Mouse (Mus musculus) ES-Bruce4 (cell line): ENCODE results near the gene D630045J12Rik. TPM values are rescaled to one million over a fixed set of nuclear protein-coding genes. Genes with fewer than 3 reads are reported as not detected.

Experiments
- H3K27ac ChIP-seq: 2 replicates; pipeline ENCODE4 v1.5.1; 2012; ENCODE audit warnings: low read length, inconsistent platforms; ENCODE audit not compliant: insufficient read depth
- H3K27me3 ChIP-seq: 2 replicates; pipeline ENCODE4 v1.6.1; 2012; ENCODE audit warnings: mild to moderate bottlenecking, low read length, inconsistent platforms; ENCODE audit not compliant: control insufficient read depth, poor library complexity, insufficient read depth, severe bottlenecking
- H3K36me3 ChIP-seq: 2 replicates; pipeline ENCODE4 v1.6.1; 2012; ENCODE audit warnings: inconsistent platforms, mild to moderate bottlenecking, low read length, moderate library complexity; ENCODE audit not compliant: control insufficient read depth, poor library complexity, insufficient read depth, severe bottlenecking
- H3K4me1 ChIP-seq: one replicate; pipeline ENCODE4 v1.8.1; 2011; ENCODE audit warnings: low read length; ENCODE audit not compliant: control insufficient read depth, insufficient read depth
- H3K4me3 ChIP-seq: 2 replicates; pipeline ENCODE4 v1.5.1; 2011; ENCODE audit warnings: low read depth, mild to moderate bottlenecking, low read length
- H3K9ac ChIP-seq: 2 replicates; pipeline ENCODE4 v1.6.1; 2012; ENCODE audit warnings: low read depth, mild to moderate bottlenecking, inconsistent platforms; ENCODE audit not compliant: poor library complexity, severe bottlenecking
- H3K9me3 ChIP-seq: replicated peaks from 2 replicates; pipeline ENCODE4 v1.6.1; 2012; ENCODE audit warnings: mild to moderate bottlenecking, low read length, inconsistent platforms; ENCODE audit not compliant: control insufficient read depth, poor library complexity, insufficient read depth, severe bottlenecking
- CTCF ChIP-seq: IDR thresholded peaks from one replicate; pipeline ENCODE4 v1.8.1; 2011; ENCODE audit warnings: low read depth, low read length
- EP300 ChIP-seq: IDR thresholded peaks from 2 replicates; pipeline ENCODE4 v1.6.1; 2011; ENCODE audit warnings: low read depth, low read length; ENCODE audit not compliant: insufficient read depth
- POLR2A ChIP-seq: IDR thresholded peaks from one replicate; pipeline ENCODE4 v1.8.1; 2011; ENCODE audit warnings: low read length; ENCODE audit not compliant: insufficient read depth
- polyA plus RNA-seq: library from polyadenylated mRNA; stranded (reverse); fragments of >200 nt; gene quantifications from 2 replicates; pipeline ENCODE4 v1.2.4, GENCODE M21; 2011; ENCODE audit warnings: low read depth; ENCODE audit not compliant: missing spikeins, insufficient read depth, insufficient read length

The D630045J12Rik gene
- polyA plus RNA-seq, 1 experiment: 8.3 TPM

DNA sequence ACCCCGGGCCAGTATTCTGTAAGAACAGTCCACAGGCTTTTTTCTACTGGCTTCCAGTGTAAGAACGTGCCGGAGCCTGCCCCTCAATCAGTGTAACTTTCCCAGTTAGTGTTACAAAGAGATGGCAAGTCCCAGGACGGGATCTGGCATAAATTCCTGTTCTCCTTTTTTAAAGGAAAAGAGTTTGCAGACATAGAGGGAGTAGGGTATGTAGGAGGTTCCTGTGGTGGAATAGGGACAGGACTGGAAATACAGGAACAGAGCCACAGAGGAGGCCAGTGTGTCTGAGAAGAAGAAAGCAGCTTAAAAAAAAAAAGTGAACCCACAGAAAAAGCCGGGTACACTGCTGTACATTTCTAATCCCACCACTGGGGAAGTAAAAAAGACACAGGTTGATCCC lies 52.3 kb downstream of the D630045J12Rik start:
- Histone ChIP-seq H3K9ac (no peak overlapping the region), H3K36me3 (no peaks in the 10 kb centered on the region), H3K9me3 (no peaks in the 10 kb centered on the region), H3K4me3 (no peak overlapping the region), H3K4me1 (peaks cover 4% of the 10 kb centered on the region), H3K27ac (no peak overlapping the region), H3K27me3 (no peaks in the 10 kb centered on the region)
- TF ChIP-seq EP300 (no peak), POLR2A (no peak), CTCF (no peak)

DNA sequence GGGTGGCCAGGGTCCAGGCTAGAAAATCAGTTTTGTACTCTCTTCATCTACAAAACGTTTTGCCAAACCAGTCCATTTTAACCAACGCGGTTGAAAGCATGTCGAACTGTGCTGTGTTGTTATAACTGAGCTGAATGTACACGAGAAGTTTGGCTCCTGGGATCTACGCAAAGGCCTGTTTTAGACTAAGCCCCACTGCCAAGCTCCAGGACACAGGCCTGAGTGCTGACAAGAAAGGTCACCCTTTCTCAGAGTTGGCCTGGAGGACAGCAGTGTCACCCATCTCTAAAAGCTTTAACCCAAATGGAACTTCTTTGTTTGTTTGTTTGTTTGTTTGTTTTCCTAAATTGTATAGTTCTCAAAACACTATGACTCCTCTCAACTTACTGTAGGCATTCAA lies 54.2 kb downstream of the D630045J12Rik start:
- Histone ChIP-seq H3K27ac (no peak overlapping the region), H3K4me3 (no peak overlapping the region), H3K36me3 (no peaks in the 10 kb centered on the region), H3K27me3 (no peaks in the 10 kb centered on the region), H3K9ac (no peak overlapping the region), H3K4me1 (no peaks in the 10 kb centered on the region), H3K9me3 (no peaks in the 10 kb centered on the region)
- TF ChIP-seq EP300 (no peak), CTCF (no peak)

DNA sequence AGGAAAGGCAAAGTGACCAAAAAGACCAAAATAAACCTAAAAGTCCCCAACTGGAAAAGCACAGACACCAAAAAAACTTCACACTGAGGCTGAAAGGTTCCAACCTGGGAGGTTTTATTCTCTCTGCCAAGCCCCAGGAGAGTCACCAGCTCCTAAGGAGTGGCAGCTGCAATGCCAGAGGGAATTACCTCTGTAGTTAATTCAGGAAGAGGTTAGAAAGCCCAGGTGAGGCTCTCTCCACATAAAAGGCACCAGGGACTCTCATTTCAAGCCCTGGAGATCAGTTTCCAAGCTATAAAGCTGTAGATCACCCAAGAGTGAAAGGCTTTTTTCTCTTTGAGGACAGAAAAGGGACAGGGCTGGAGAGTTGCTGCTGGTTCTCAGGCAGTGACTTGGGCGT lies 55.1 kb downstream of the D630045J12Rik start:
- Histone ChIP-seq H3K9me3 (no peaks in the 10 kb centered on the region), H3K4me1 (no peaks in the 10 kb centered on the region), H3K27me3 (no peaks in the 10 kb centered on the region), H3K36me3 (no peaks in the 10 kb centered on the region), H3K9ac (no peak overlapping the region), H3K27ac (no peak overlapping the region), H3K4me3 (no peak overlapping the region)
- TF ChIP-seq POLR2A (no peak), EP300 (no peak), CTCF (no peak)

- Histone ChIP-seq H3K9me3 (no peaks in the 10 kb centered on the region), H3K9ac (no peak overlapping the region), H3K4me3 (no peak overlapping the region), H3K36me3 (no peaks in the 10 kb centered on the region), H3K27ac (no peak overlapping the region), H3K27me3 (no peaks in the 10 kb centered on the region), H3K4me1 (no peaks in the 10 kb centered on the region)
- TF ChIP-seq EP300 (no peak), CTCF (no peak), POLR2A (no peak)
Observed at GRCm38 (mm10) chr6:38196266-38197189, 57.3 kb downstream of the D630045J12Rik start.

GRCm38 (mm10) chr6:38195306-38195705 lies 58.5 kb downstream of the D630045J12Rik start:
- no peaks in the 10 kb centered on the region for H3K9me3 ChIP-seq
- no peaks in the 10 kb centered on the region for H3K36me3 ChIP-seq
- TF ChIP-seq EP300 (no peak), CTCF (no peak), POLR2A (no peak)
- no peak overlapping the region for H3K4me3 ChIP-seq
- no peak overlapping the region for H3K27ac ChIP-seq
- H3K27me3 ChIP-seq: no peaks in the 10 kb centered on the region
- no peak overlapping the region for H3K9ac ChIP-seq
- no peaks in the 10 kb centered on the region for H3K4me1 ChIP-seq

DNA sequence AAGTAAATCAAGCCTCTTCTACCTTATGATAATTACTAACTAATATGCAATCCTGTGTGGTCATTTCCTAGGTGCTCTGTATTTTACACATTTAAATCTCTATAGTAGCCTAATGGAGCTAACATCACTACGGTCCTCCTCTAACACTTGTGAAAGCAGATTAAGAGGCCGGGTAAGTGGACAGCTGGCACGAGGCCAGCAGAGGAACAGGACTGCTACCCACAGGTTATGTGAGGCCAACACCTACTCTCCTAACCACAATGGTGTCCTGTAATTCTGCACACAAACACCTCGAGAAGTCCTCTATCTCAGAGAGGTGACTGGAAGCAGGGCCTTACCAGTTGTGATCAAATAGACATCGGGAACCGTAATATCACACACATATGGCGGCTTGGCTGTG lies 59.8 kb downstream of the D630045J12Rik start:
- no peak overlapping the region for H3K4me3 ChIP-seq
- no peaks in the 10 kb centered on the region for H3K9me3 ChIP-seq
- no peak for TF ChIP-seq CTCF
- no peak for TF ChIP-seq POLR2A
- no peak for TF ChIP-seq EP300
- no peaks in the 10 kb centered on the region for H3K27me3 ChIP-seq
- H3K27ac ChIP-seq: no peak overlapping the region
- no peak overlapping the region for H3K9ac ChIP-seq
- no peaks in the 10 kb centered on the region for H3K36me3 ChIP-seq
- H3K4me1 ChIP-seq: no peaks in the 10 kb centered on the region
